Mouse (Mus musculus) lung, postnatal 0 days (tissue): Measurements from ENCODE around the gene Irf2bpl. TPM values are rescaled to one million over a fixed set of nuclear protein-coding genes. Genes with fewer than 3 reads are reported as not detected.

Source experiments
- ATAC-seq: fragments of 200-750 bp; cut with Nextera tagmentation; 2 replicates; pipeline ENCODE4 v1.8.0; 2017; ENCODE audit warnings: moderate library complexity
- DNase-seq: peaks from one replicate; pipeline ENCODE4 v3.0.0-alpha.2; 2016; ENCODE audit warnings: low spot score
- H3K27ac ChIP-seq: fragments of 300-500 bp; sonication (generic); 2 replicates; pipeline ENCODE4 v1.5.1; 2014; ENCODE audit warnings: antibody characterized with exemption, mild to moderate bottlenecking, low read length, mixed read lengths
- H3K27me3 ChIP-seq: fragments of 300-500 bp; sonication (generic); replicated peaks from 2 replicates; pipeline ENCODE4 v1.6.1; 2014; ENCODE audit warnings: low read length, mixed read lengths; ENCODE audit not compliant: insufficient read depth
- H3K36me3 ChIP-seq: fragments of 300-500 bp; sonication (generic); 2 replicates; pipeline ENCODE4 v1.6.1; 2014; ENCODE audit warnings: low read length, mixed read lengths; ENCODE audit not compliant: insufficient read depth
- H3K4me1 ChIP-seq: fragments of 300-500 bp; sonication (generic); 2 replicates; pipeline ENCODE4 v1.6.1; 2014; ENCODE audit warnings: antibody characterized with exemption, low read depth, low read length, mixed read lengths; ENCODE audit not compliant: insufficient read depth
- H3K4me2 ChIP-seq: fragments of 300-500 bp; sonication (generic); replicated peaks from 2 replicates; pipeline ENCODE4 v1.6.1; 2014; ENCODE audit warnings: low read depth, mild to moderate bottlenecking, low read length, moderate library complexity, mixed read lengths
- H3K4me3 ChIP-seq: fragments of 300-500 bp; sonication (generic); 2 replicates; pipeline ENCODE4 v1.5.1; 2014; ENCODE audit warnings: low read depth, low read length
- H3K9ac ChIP-seq: fragments of 300-500 bp; sonication (generic); replicated peaks from 2 replicates; pipeline ENCODE4 v1.6.1; 2014; ENCODE audit warnings: low read depth, mild to moderate bottlenecking
- H3K9me3 ChIP-seq: fragments of 300-500 bp; sonication (generic); 2 replicates; pipeline ENCODE4 v1.6.1; 2016; ENCODE audit warnings: low read length, mixed read lengths
- CTCF ChIP-seq: IDR thresholded peaks from 2 replicates; pipeline ENCODE4 v1.5.1; 2016; ENCODE audit warnings: antibody characterized with exemption, mild to moderate bottlenecking
- EP300 ChIP-seq: IDR thresholded peaks from 2 replicates; pipeline ENCODE4 v1.6.1; 2016; ENCODE audit warnings: antibody characterized with exemption, mild to moderate bottlenecking, control low read depth
- WGBS: fragments of 180-500 bp; shearing (Covaris S2); extraction: QIAGEN DNeasy Blood & Tissue Kit; methylation state at CpG from one replicate; pipeline ENCODE4 v1.1.7; 2014; 5-methylcytosine and 5-hydroxymethylcytosine counted together
- polyA plus RNA-seq: library from polyadenylated mRNA; unstranded; fragments of >200 nt; fragmentation: Nextera tagmentation; extraction: Ambion mirVana; gene quantifications from 2 replicates; pipeline ENCODE4 v1.2.1, GENCODE M21; 2015

Irf2bpl gene
- polyA plus RNA-seq, 1 experiment from 2014 or later: 39.5 TPM

GRCm38 (mm10) chr12:86831591-86832550 is 52.7 kb downstream of the Irf2bpl start:
- peak overlapping the region; percentile 90 for H3K27ac ChIP-seq
- no peaks in the 10 kb centered on the region for H3K9me3 ChIP-seq
- H3K4me1 ChIP-seq: peaks cover 28% of the 10 kb centered on the region
- 20% methylated on average over 32 of the region's 32 CpGs for WGBS
- DNase-seq (peak; percentile 88), ATAC-seq (peak; percentile 7)
- H3K4me3 ChIP-seq: peak overlapping the region; percentile 20; the same call in 1 of the 2 replicates
- H3K9ac ChIP-seq: peak overlapping the region; percentile 29; the same call in 1 of the 2 replicates
- no peak; the same call in 1 of the 2 replicates for TF ChIP-seq CTCF
- peak; percentile 75 for TF ChIP-seq EP300
- no peaks in the 10 kb centered on the region for H3K36me3 ChIP-seq
- no peaks in the 10 kb centered on the region for H3K27me3 ChIP-seq
- peak overlapping the region; percentile 49 for H3K4me2 ChIP-seq

Other genes starting within 250 kb of the Irf2bpl start
- gene Vash1, start 206.1 kb downstream of the Irf2bpl start, polyA plus RNA-seq: 9.0 and 10.9 TPM in 2 replicates
- 4.2 and 5.2 TPM in 2 replicates for gene Angel1, start 158.3 kb downstream of the Irf2bpl start, polyA plus RNA-seq
- gene Lrrc74a, start 150.4 kb downstream of the Irf2bpl start, polyA plus RNA-seq: not detected in 2 replicates
- 12.5 and 14.8 TPM in 2 replicates for gene Cipc, start 62.2 kb upstream of the Irf2bpl start, polyA plus RNA-seq
- 0.04 TPM in 1 of 2 replicates, not detected in the other for gene Zdhhc22, start 105.6 kb upstream of the Irf2bpl start, polyA plus RNA-seq
- 0.11 and 0.12 TPM in 2 replicates for gene Tmem63c, start 136.5 kb upstream of the Irf2bpl start, polyA plus RNA-seq
- gene Ngb, start 217.7 kb upstream of the Irf2bpl start, polyA plus RNA-seq: 3.0 and 3.9 TPM in 2 replicates